Mouse (Mus musculus): ENCODE measurements at regions not wholly inside any gene's neighbourhood (a gene's known extent, or its start where the extent isn't known, plus 50 kb on each side); places are given as distances from the start of the nearest gene placed in this dataset.

GRCm38 (mm10) chr9:23000200-23000599, 222.7 kb upstream of the Bmper start:
- WGBS, result 93% methylated on average over 3 of the region's 3 CpGs
- H3K27ac ChIP-seq (ENCODE audit: control insufficient read depth, insufficient read depth, low read length), result no peak overlapping the region
- no peak overlapping the region for H3K4me3 ChIP-seq (ENCODE audit: control insufficient read depth, insufficient read depth, low read length)
- no peaks in the 10 kb centered on the region for H3K36me3 ChIP-seq (ENCODE audit: control insufficient read depth, insufficient read depth, low read length)
- no peaks in the 10 kb centered on the region for H3K4me1 ChIP-seq (replicated peaks; ENCODE audit: control insufficient read depth, insufficient read depth, low read length)
- no peak for TF ChIP-seq CTCF (IDR thresholded peaks at IDR 0.05; ENCODE audit: borderline replicate concordance, control insufficient read depth, extremely low read depth, insufficient read depth, low read length, poor library complexity)
- no peak for TF ChIP-seq POLR2A (IDR thresholded peaks at IDR 0.05; ENCODE audit: control insufficient read depth, extremely low read depth, insufficient read depth, low read length, poor library complexity)
- no peaks in the 10 kb centered on the region for H3K27me3 ChIP-seq (ENCODE audit: control insufficient read depth, insufficient read depth, low read length)
- no peak for DNase-seq

DNA sequence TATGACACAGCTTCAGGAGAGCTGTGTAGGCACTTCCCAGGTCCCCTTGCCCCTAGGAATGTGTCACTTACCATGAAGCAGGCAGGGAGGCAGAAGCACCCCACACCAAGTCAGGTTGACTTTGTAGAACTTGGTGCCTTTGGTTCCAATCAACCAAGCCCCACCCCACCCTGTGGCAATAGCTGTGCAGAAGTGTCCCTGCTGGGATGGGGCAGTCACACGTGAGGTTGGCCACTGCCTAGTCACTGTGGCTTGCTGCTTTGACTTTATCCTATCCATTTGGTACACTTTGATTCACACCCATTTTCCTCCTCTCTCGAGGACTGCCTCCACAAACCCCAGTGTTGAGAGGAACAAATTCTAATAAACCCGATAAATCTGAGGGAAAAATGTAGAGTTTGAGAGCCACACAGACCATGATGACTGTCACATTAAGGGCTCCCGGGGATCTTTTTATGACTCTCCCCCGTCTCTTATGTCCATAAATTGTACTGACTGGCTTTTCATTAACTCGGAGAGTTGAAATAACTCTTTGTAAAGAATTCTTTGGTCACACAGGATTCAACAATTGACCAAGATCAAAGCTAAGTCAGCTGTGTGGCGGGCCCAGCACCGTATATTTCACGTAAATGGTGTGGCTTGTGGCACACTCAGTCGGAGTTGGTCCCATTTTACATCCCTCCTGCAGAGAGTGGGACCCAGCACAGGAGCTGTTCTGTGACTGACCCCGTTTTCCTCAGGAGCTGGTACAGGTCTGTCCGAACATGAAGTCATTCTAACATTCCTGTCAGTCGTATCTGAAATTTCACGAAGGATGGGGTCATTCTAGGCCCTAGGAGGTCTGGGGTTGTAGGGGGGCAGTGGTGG, 219.4 kb upstream of the Bmper start:
- Histone ChIP-seq H3K27me3 (ENCODE audit: control insufficient read depth, insufficient read depth, low read length) (no peaks in the 10 kb centered on the region), H3K36me3 (ENCODE audit: control insufficient read depth, insufficient read depth, low read length) (no peaks in the 10 kb centered on the region), H3K4me1 (replicated peaks; ENCODE audit: control insufficient read depth, insufficient read depth, low read length) (no peaks in the 10 kb centered on the region), H3K27ac (ENCODE audit: control insufficient read depth, insufficient read depth, low read length) (no peak overlapping the region), H3K4me3 (ENCODE audit: control insufficient read depth, insufficient read depth, low read length) (no peak overlapping the region)
- TF ChIP-seq CTCF (IDR thresholded peaks at IDR 0.05; ENCODE audit: borderline replicate concordance, control insufficient read depth, extremely low read depth, insufficient read depth, low read length, poor library complexity) (no peak), POLR2A (IDR thresholded peaks at IDR 0.05; ENCODE audit: control insufficient read depth, extremely low read depth, insufficient read depth, low read length, poor library complexity) (no peak)
- DNase-seq, result no peak
- WGBS, result 92% methylated on average over 14 of the region's 14 CpGs

DNA sequence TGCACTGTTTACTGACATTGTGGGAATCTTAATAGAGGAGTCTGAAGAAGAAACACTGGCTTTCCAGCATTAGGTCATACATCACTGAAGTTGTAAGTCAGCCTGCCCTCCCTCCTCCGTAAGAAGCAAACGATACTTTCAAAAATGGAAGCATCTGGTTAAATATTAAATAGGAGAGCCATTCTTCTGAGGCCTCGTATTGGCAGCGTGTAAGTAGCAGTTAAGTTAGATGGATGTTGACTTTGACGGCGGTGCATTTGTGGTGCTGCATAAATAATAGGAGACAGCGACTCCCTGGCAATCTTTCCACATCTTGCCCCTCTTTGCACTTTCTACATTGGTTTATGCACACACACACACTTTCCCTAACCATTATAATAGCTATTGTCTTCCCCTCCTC, 217.9 kb upstream of the Bmper start:
- Histone ChIP-seq H3K4me1 (replicated peaks; ENCODE audit: control insufficient read depth, insufficient read depth, low read length) (peaks cover 3% of the 10 kb centered on the region), H3K4me3 (ENCODE audit: control insufficient read depth, insufficient read depth, low read length) (no peak overlapping the region), H3K27me3 (ENCODE audit: control insufficient read depth, insufficient read depth, low read length) (no peaks in the 10 kb centered on the region), H3K36me3 (ENCODE audit: control insufficient read depth, insufficient read depth, low read length) (no peaks in the 10 kb centered on the region), H3K27ac (ENCODE audit: control insufficient read depth, insufficient read depth, low read length) (no peak overlapping the region)
- no peak for DNase-seq
- 88% methylated on average over 7 of the region's 7 CpGs for WGBS
- no peak for TF ChIP-seq CTCF (IDR thresholded peaks at IDR 0.05; ENCODE audit: borderline replicate concordance, control insufficient read depth, extremely low read depth, insufficient read depth, low read length, poor library complexity)

- no peaks in the 10 kb centered on the region for H3K27me3 ChIP-seq (ENCODE audit: control insufficient read depth, insufficient read depth, low read length)
Observed at GRCm38 (mm10) chr9:23009462-23010183, 213.3 kb upstream of the Bmper start.

DNA sequence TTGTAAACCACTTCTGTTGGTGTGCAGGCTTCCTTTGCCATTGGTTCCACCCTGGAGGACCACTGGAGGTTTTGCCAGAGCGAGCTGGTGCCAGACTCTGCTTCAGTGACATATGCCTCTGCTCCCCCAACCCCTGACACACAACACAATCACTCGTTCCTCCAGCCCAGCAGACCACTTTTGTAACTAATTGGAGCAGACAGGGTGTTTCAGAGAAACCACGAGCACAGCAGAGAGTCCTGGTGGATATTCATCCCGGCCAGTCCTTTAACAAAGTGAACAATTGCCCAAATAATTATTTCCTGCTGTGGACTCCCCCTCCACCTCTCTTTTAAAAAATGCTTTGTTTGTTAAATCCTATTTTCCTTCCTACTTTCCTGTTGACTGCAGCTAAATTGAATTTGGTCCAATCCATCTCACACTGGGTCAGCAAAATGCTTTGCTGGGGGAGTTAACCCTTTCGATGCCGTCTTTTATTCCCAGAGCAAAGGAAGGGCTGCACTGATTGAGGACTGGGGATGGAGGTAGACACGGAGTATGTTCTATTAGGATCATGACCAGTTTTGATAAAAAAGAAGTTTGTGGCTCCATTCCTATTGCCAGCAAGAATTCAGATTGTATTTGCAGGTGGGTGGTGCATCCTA, 211.4 kb upstream of the Bmper start:
- DNase-seq, result no peak
- H3K27me3 ChIP-seq (ENCODE audit: control insufficient read depth, insufficient read depth, low read length), result no peaks in the 10 kb centered on the region
- no peaks in the 10 kb centered on the region for H3K36me3 ChIP-seq (ENCODE audit: control insufficient read depth, insufficient read depth, low read length)
- TF ChIP-seq POLR2A (IDR thresholded peaks at IDR 0.05; ENCODE audit: control insufficient read depth, extremely low read depth, insufficient read depth, low read length, poor library complexity) (no peak), CTCF (IDR thresholded peaks at IDR 0.05; ENCODE audit: borderline replicate concordance, control insufficient read depth, extremely low read depth, insufficient read depth, low read length, poor library complexity) (no peak)
- H3K4me1 ChIP-seq (replicated peaks; ENCODE audit: control insufficient read depth, insufficient read depth, low read length), result peaks cover 5% of the 10 kb centered on the region
- WGBS, result 85% methylated on average over 7 of the region's 7 CpGs
- H3K27ac ChIP-seq (ENCODE audit: control insufficient read depth, insufficient read depth, low read length), result no peak overlapping the region
- no peak overlapping the region for H3K4me3 ChIP-seq (ENCODE audit: control insufficient read depth, insufficient read depth, low read length)

More at GRCm38 (mm10) chr9:23009462-23010183, 213.3 kb upstream of the Bmper start:
- TF ChIP-seq POLR2A (IDR thresholded peaks at IDR 0.05; ENCODE audit: control insufficient read depth, extremely low read depth, insufficient read depth, low read length, poor library complexity) (no peak), CTCF (IDR thresholded peaks at IDR 0.05; ENCODE audit: borderline replicate concordance, control insufficient read depth, extremely low read depth, insufficient read depth, low read length, poor library complexity) (no peak)
- Histone ChIP-seq H3K36me3 (ENCODE audit: control insufficient read depth, insufficient read depth, low read length) (no peaks in the 10 kb centered on the region), H3K4me3 (ENCODE audit: control insufficient read depth, insufficient read depth, low read length) (no peak overlapping the region), H3K27ac (ENCODE audit: control insufficient read depth, insufficient read depth, low read length) (no peak overlapping the region), H3K4me1 (replicated peaks; ENCODE audit: control insufficient read depth, insufficient read depth, low read length) (peaks cover 5% of the 10 kb centered on the region)
- no peak for DNase-seq
- WGBS, result 20% methylated on average over 24 of the region's 24 CpGs

DNA sequence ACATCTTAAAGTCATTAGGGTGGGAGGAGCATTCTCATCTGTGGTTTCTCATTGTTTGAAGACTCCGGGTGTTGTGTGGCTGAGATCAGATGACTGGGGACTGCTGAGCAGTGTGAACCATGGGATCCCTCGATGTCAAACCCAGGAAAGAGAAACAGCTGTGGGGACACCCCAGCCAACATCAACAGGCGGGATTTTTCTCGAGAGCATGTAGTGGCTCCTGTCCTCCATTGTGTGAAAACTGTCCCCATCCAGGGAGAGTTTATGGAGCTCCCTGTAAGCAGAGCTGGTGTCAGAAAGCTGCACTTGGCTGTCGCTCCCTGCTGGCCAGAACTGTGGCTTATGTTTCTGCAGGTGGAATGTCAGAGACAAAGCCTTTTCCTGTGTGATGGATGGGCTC, 210.7 kb upstream of the Bmper start:
- Histone ChIP-seq H3K36me3 (ENCODE audit: control insufficient read depth, insufficient read depth, low read length) (no peaks in the 10 kb centered on the region), H3K27me3 (ENCODE audit: control insufficient read depth, insufficient read depth, low read length) (no peaks in the 10 kb centered on the region), H3K4me1 (replicated peaks; ENCODE audit: control insufficient read depth, insufficient read depth, low read length) (peaks cover 5% of the 10 kb centered on the region), H3K4me3 (ENCODE audit: control insufficient read depth, insufficient read depth, low read length) (no peak overlapping the region), H3K27ac (ENCODE audit: control insufficient read depth, insufficient read depth, low read length) (no peak overlapping the region)
- no peak for DNase-seq
- WGBS, result 17% methylated on average over 5 of the region's 5 CpGs
- TF ChIP-seq CTCF (IDR thresholded peaks at IDR 0.05; ENCODE audit: borderline replicate concordance, control insufficient read depth, extremely low read depth, insufficient read depth, low read length, poor library complexity) (no peak), POLR2A (IDR thresholded peaks at IDR 0.05; ENCODE audit: control insufficient read depth, extremely low read depth, insufficient read depth, low read length, poor library complexity) (no peak)
